Mouse (Mus musculus) embryonic facial prominence, embryonic 13.5 days (tissue): ENCODE results near the gene Mrpl36. TPM values are rescaled to one million over a fixed set of nuclear protein-coding genes. Genes with fewer than 3 reads are reported as not detected.

Experiments used
- ATAC-seq: fragments of 200-750 bp; cut with Nextera tagmentation; 2 replicates; pipeline ENCODE4 v1.8.0; 2017; ENCODE audit warnings: low read depth; ENCODE audit not compliant: insufficient number of reproducible peaks, insufficient read depth, low FRiP score, low TSS enrichment
- H3K27ac ChIP-seq: fragments of 300-500 bp; sonication (generic); 2 replicates; pipeline ENCODE4 v1.5.1; 2015; ENCODE audit warnings: moderate library complexity, mild to moderate bottlenecking, inconsistent platforms
- H3K27me3 ChIP-seq: fragments of 300-500 bp; sonication (generic); 2 replicates; pipeline ENCODE4 v1.6.1; 2015; ENCODE audit warnings: mild to moderate bottlenecking, inconsistent platforms
- H3K36me3 ChIP-seq: fragments of 300-500 bp; sonication (generic); 2 replicates; pipeline ENCODE4 v1.6.1; 2015; ENCODE audit warnings: mild to moderate bottlenecking, inconsistent platforms
- H3K4me1 ChIP-seq: fragments of 300-500 bp; sonication (generic); 2 replicates; pipeline ENCODE4 v1.6.1; 2015; ENCODE audit warnings: inconsistent platforms
- H3K4me2 ChIP-seq: fragments of 300-500 bp; sonication (generic); 2 replicates; pipeline ENCODE4 v1.6.1; 2015; ENCODE audit warnings: moderate library complexity, mild to moderate bottlenecking, inconsistent platforms
- H3K4me3 ChIP-seq: fragments of 300-500 bp; sonication (generic); 2 replicates; pipeline ENCODE4 v1.5.1; 2015; ENCODE audit warnings: mild to moderate bottlenecking, inconsistent platforms
- H3K9ac ChIP-seq: fragments of 300-500 bp; sonication (generic); 2 replicates; pipeline ENCODE4 v1.6.1; 2015; ENCODE audit warnings: mild to moderate bottlenecking, inconsistent platforms
- H3K9me3 ChIP-seq: fragments of 300-500 bp; sonication (generic); 2 replicates; pipeline ENCODE4 v1.6.1; 2016; ENCODE audit warnings: inconsistent platforms
- WGBS: fragments of 180-500 bp; shearing (Covaris S2); methylation state at CpG from one replicate; pipeline ENCODE4 v1.1.7; 2015; ENCODE audit warnings: mixed read lengths; 5-methylcytosine and 5-hydroxymethylcytosine counted together
- polyA plus RNA-seq: library from polyadenylated mRNA; unstranded; fragments of >200 nt; fragmentation: Nextera tagmentation; extraction: Ambion mirVana; gene quantifications from 2 replicates; pipeline ENCODE4 v1.2.1, GENCODE M21; 2015

Gene Mrpl36
- polyA plus RNA-seq, 1 experiment from 2014 or later = 136 TPM

- no peak overlapping the region for H3K27ac ChIP-seq
- no peaks in the 10 kb centered on the region for H3K27me3 ChIP-seq
- no peak overlapping the region for H3K4me3 ChIP-seq
- no peaks in the 10 kb centered on the region for H3K36me3 ChIP-seq
- H3K9me3 ChIP-seq = no peaks in the 10 kb centered on the region
- H3K4me2 ChIP-seq = no peak overlapping the region
- H3K4me1 ChIP-seq = no peaks in the 10 kb centered on the region
- H3K9ac ChIP-seq = no peak overlapping the region
- 85% methylated on average over 7 of the region's 7 CpGs for WGBS
- no peak for ATAC-seq
Observed at GRCm38 (mm10) chr13:73347922-73348650, 19.8 kb downstream of the Mrpl36 start.

GRCm38 (mm10) chr13:73350741-73351140 lies 22.4 kb downstream of the Mrpl36 start:
- Histone ChIP-seq H3K9ac (no peak overlapping the region), H3K4me1 (no peaks in the 10 kb centered on the region), H3K4me3 (no peak overlapping the region), H3K9me3 (no peaks in the 10 kb centered on the region), H3K27ac (no peak overlapping the region), H3K36me3 (no peaks in the 10 kb centered on the region), H3K27me3 (no peaks in the 10 kb centered on the region), H3K4me2 (no peak overlapping the region)
- WGBS = 84% methylated on average over 9 of the region's 9 CpGs
- ATAC-seq = no peak

- no peak overlapping the region for H3K4me2 ChIP-seq
- no peak overlapping the region for H3K27ac ChIP-seq
- H3K9ac ChIP-seq = no peak overlapping the region
- no peaks in the 10 kb centered on the region for H3K36me3 ChIP-seq
- H3K4me3 ChIP-seq = no peak overlapping the region
- no peaks in the 10 kb centered on the region for H3K4me1 ChIP-seq
- H3K9me3 ChIP-seq = no peaks in the 10 kb centered on the region
- WGBS = 60% methylated on average over 3 of the region's 3 CpGs
- no peaks in the 10 kb centered on the region for H3K27me3 ChIP-seq
- ATAC-seq = no peak
Observed at GRCm38 (mm10) chr13:73351910-73352309, 23.6 kb downstream of the Mrpl36 start.

GRCm38 (mm10) chr13:73352491-73352890 lies 24.2 kb downstream of the Mrpl36 start:
- no peaks in the 10 kb centered on the region for H3K4me1 ChIP-seq
- no peak overlapping the region for H3K4me3 ChIP-seq
- H3K9ac ChIP-seq = no peak overlapping the region
- H3K36me3 ChIP-seq = no peaks in the 10 kb centered on the region
- H3K4me2 ChIP-seq = no peak overlapping the region
- no peaks in the 10 kb centered on the region for H3K27me3 ChIP-seq
- no peak overlapping the region for H3K27ac ChIP-seq
- ATAC-seq = no peak
- no peaks in the 10 kb centered on the region for H3K9me3 ChIP-seq

- H3K9me3 ChIP-seq = no peaks in the 10 kb centered on the region
- H3K27me3 ChIP-seq = no peaks in the 10 kb centered on the region
- WGBS = 86% methylated on average over 3 of the region's 3 CpGs
- no peak overlapping the region for H3K9ac ChIP-seq
- H3K4me3 ChIP-seq = no peak overlapping the region
- no peaks in the 10 kb centered on the region for H3K36me3 ChIP-seq
- H3K27ac ChIP-seq = no peak overlapping the region
- no peak overlapping the region for H3K4me2 ChIP-seq
- no peaks in the 10 kb centered on the region for H3K4me1 ChIP-seq
- no peak for ATAC-seq
Observed at GRCm38 (mm10) chr13:73357106-73357505, 28.8 kb downstream of the Mrpl36 start.

GRCm38 (mm10) chr13:73373367-73373766 lies 45.1 kb downstream of the Mrpl36 start:
- H3K27me3 ChIP-seq = no peaks in the 10 kb centered on the region

GRCm38 (mm10) chr13:73374612-73375011 lies 46.3 kb downstream of the Mrpl36 start:
- Histone ChIP-seq H3K27me3 (no peaks in the 10 kb centered on the region), H3K4me1 (no peaks in the 10 kb centered on the region), H3K36me3 (no peaks in the 10 kb centered on the region), H3K4me3 (no peak overlapping the region), H3K4me2 (no peak overlapping the region), H3K27ac (no peak overlapping the region), H3K9ac (no peak overlapping the region), H3K9me3 (no peaks in the 10 kb centered on the region)
- WGBS = 61% methylated on average over 2 of the region's 2 CpGs
- no peak for ATAC-seq

More at GRCm38 (mm10) chr13:73373367-73373766, 45.1 kb downstream of the Mrpl36 start:
- WGBS = 78% methylated on average over 4 of the region's 4 CpGs
- Histone ChIP-seq H3K4me1 (no peaks in the 10 kb centered on the region), H3K36me3 (no peaks in the 10 kb centered on the region), H3K9ac (no peak overlapping the region), H3K4me2 (no peak overlapping the region), H3K4me3 (no peak overlapping the region), H3K9me3 (no peaks in the 10 kb centered on the region), H3K27ac (no peak overlapping the region)
- ATAC-seq = no peak

- Histone ChIP-seq H3K27ac (no peak overlapping the region), H3K9me3 (no peaks in the 10 kb centered on the region), H3K4me2 (no peak overlapping the region), H3K27me3 (no peaks in the 10 kb centered on the region), H3K4me3 (no peak overlapping the region), H3K9ac (no peak overlapping the region), H3K4me1 (no peaks in the 10 kb centered on the region), H3K36me3 (no peaks in the 10 kb centered on the region)
- WGBS = 90% methylated on average over 9 of the region's 9 CpGs
- no peak for ATAC-seq
Observed at GRCm38 (mm10) chr13:73377637-73378036, 49.3 kb downstream of the Mrpl36 start.

Other genes with a start within 250 kb of the Mrpl36 start
- gene Irx4, start 68.0 kb upstream of the Mrpl36 start, polyA plus RNA-seq = 11.6 and 13.3 TPM in 2 replicates
- 389 and 415 TPM in 2 replicates for gene Ndufs6, start within 50 bp of the Mrpl36 start, polyA plus RNA-seq
- gene Lpcat1, start 138.7 kb downstream of the Mrpl36 start, polyA plus RNA-seq = 44.5 and 49.1 TPM in 2 replicates
- 0.10 and 0.13 TPM in 2 replicates for gene Slc6a3, start 208.2 kb downstream of the Mrpl36 start, polyA plus RNA-seq